20 mouse cellular contexts compared by ENCODE assay signal in the genomic region with DNA sequence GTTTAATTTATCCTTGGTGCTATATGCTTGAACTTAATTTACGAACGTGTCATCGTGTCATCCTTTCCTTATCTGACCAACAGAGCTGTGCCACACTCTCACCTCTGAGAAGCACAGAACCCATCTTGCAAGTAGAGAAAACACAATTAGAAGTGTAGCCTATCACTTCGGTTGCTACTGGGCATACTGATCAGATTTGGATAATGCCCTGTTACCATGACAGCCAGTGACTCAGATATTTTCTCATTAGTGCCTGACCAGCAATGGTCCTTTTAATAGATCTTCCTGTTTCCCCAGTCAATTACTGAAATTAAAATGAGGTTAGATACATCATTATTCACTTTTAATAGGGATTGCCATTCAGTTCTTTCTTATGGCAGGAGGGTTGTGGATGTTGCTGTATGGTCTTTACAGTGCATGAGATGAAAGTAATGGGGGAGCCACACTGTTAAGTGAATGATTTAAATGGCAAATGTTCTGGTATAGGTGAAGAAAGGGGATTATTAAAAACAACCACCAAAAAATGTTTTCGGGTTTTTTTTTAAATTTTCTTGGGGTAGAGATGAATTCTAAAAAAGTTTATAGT.
DNase-seq lines count a peak whose midpoint lies in the region; ATAC-seq lines count a peak whose summit lies in the region.
"Had no signal": no experiment of that assay in that cellular context is flagged by ENCODE, and none has a peak within 500 bp of the region (broad histone marks: within the 10 kb centered on the region; RNA-seq: fewer than 3 reads in every experiment).

No protein-coding gene starts in this region.

- H3K4me1 ChIP-seq in midbrain, embryonic 13.5 days (replicated peaks), result peaks cover 9% of the 10 kb centered on the region
- H3K4me1 ChIP-seq: embryonic facial prominence, embryonic 15.5 days had no signal

- DNase-seq in embryo, embryonic 10 days (ENCODE audit: low spot score), result peak; percentile 6
- no peak for DNase-seq in embryo, embryonic 9.5 days (ENCODE audit: extremely low spot score)
- peak; percentile 12 for DNase-seq in layer of hippocampus, adult 9-11 months
- DNase-seq in layer of hippocampus, postnatal 25 days (ENCODE audit: extremely low spot score in 1 of 2, low spot score in 1 of 2), result no peak
- DNase-seq in embryo, embryonic 10.5 days (ENCODE audit: low spot score), result peak; percentile 17
- DNase-seq in spleen, postnatal 36 days (ENCODE audit: low spot score in 2 of 2), result no peak
- no peak for DNase-seq in urinary bladder, postnatal 25 days (ENCODE audit: low spot score)
- DNase-seq: adrenal gland, adult 8-10 months; cerebellum, adult 9-11 months; heart, adult 18-20 months; heart, postnatal 36 days; kidney, postnatal 36 days; lung, adult 18-20 months; lung, postnatal 14 days; right cerebral cortex, adult 18-20 months; thymus, postnatal 14 days had no signal

- H3K9ac ChIP-seq in midbrain, embryonic 13.5 days (replicated peaks), result no peak overlapping the region
- H3K9ac ChIP-seq: embryonic facial prominence, embryonic 15.5 days had no signal

- no peaks in the 10 kb centered on the region for H3K9me3 ChIP-seq in midbrain, embryonic 13.5 days
- H3K9me3 ChIP-seq: embryonic facial prominence, embryonic 15.5 days had no signal

- H3K36me3 ChIP-seq in midbrain, embryonic 13.5 days, result no peaks in the 10 kb centered on the region
- H3K36me3 ChIP-seq: embryonic facial prominence, embryonic 15.5 days had no signal

- no peaks in the 10 kb centered on the region for H3K27me3 ChIP-seq in midbrain, embryonic 13.5 days
- H3K27me3 ChIP-seq: embryonic facial prominence, embryonic 15.5 days had no signal

- WGBS in midbrain, embryonic 13.5 days, result 64% methylated on average over 5 of the region's 5 CpGs

- no peak overlapping the region for H3K27ac ChIP-seq in midbrain, embryonic 13.5 days
- H3K27ac ChIP-seq: embryonic facial prominence, embryonic 15.5 days had no signal

- no peak overlapping the region for H3K4me3 ChIP-seq in midbrain, embryonic 13.5 days (replicated peaks)
- H3K4me3 ChIP-seq: embryonic facial prominence, embryonic 15.5 days had no signal

- ATAC-seq in midbrain, embryonic 13.5 days, result peak; percentile 79; the same call in 1 of the 2 replicates
- ATAC-seq: Patski had no signal

- H3K4me2 ChIP-seq in midbrain, embryonic 13.5 days (replicated peaks), result no peak overlapping the region
- H3K4me2 ChIP-seq: embryonic facial prominence, embryonic 15.5 days; liver, embryonic 11.5 days had no signal

Comparison
In these comparisons a context has a peak if more than half of its experiments do, and no peak if none do; other contexts are left out.
1. DNase-seq: peak in embryo, embryonic 10 days (single experiment), layer of hippocampus, adult 9-11 months (single experiment) and embryo, embryonic 10.5 days (single experiment); none in embryo, embryonic 9.5 days (single experiment), layer of hippocampus, postnatal 25 days (0 of 2), spleen, postnatal 36 days (0 of 2) and urinary bladder, postnatal 25 days (single experiment).